Mouse (Mus musculus) heart, postnatal 10 days (tissue): ENCODE data around the gene Scgb1b2. TPM values are rescaled to one million over a fixed set of nuclear protein-coding genes. Genes with fewer than 3 reads are reported as not detected.

Experiments used
- DNase-seq, 2 experiments: peaks; one replicate each; pipeline ENCODE4 v3.0.0; 2021
- intact Hi-C: fragments of 180-260 bp; cut with DNase I; formaldehyde crosslinking; loops from one replicate; pipeline ENCODE4 v1.15.1; 2025
- total RNA-seq, 2 experiments: library from RNA; stranded (reverse); gene quantifications; 2 replicates each; pipeline ENCODE4 v1.2.3; 2021

Scgb1b2 gene
- not detected for total RNA-seq

GRCm38 (mm10) chr7:31291721-31292120 lies at the start of gene Scgb1b2:
Gene Scgb1b2 (minus strand): TSS chr7:31291821.
- no peak for DNase-seq
- intact Hi-C loops = no loop called here

DNA sequence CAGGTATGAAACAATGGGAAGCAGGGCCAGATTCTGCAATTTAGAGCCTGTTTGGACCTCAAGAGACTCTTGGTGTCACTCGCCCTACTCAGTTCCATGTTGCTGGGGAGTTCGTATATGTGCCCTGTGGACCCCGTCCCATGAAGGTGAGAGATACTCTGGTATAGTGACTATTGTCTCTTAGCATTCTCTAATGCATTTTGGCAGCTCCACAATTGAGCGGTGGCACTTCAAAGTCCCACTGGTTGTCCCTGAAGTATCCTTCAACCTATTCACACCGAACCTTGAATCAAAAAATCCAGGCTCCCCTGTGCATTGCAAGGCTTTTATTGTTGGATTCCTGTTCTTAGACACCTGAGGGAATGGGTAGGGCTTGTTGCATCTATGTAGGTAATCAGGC lies 1.4 kb downstream of the Scgb1b2 start, which contains the start of gene Scgb2b2:
Scgb2b2 (plus strand) TSS at position 301 of the 400 bp plus-strand sequence.
- intact Hi-C loops = no loop called here
- no peak for DNase-seq

Other genes with a start within 250 kb of the Scgb1b2 start
- gene Fxyd5, start 249.3 kb downstream of the Scgb1b2 start, total RNA-seq = 10 to 100 TPM; 30.4 to 33.5 TPM
- 1 to 10 TPM; 1.3 to 1.6 TPM for gene Fxyd7, start 240.4 kb downstream of the Scgb1b2 start, total RNA-seq
- 100 to 1,000 TPM; 695 to 726 TPM for gene Fxyd1, start 234.6 kb downstream of the Scgb1b2 start, total RNA-seq
- 1 to 10 TPM; 3.0 to 4.3 TPM for gene Lgi4, start 232.5 kb downstream of the Scgb1b2 start, total RNA-seq
- gene Fxyd3, start 215.1 kb downstream of the Scgb1b2 start, total RNA-seq = 1 to 10 TPM; 2.8 to 5.1 TPM
- gene Hpn, start 176.5 kb downstream of the Scgb1b2 start, total RNA-seq = 1 to 10 TPM; 2.5 to 3.0 TPM
- 10 to 100 TPM; 13.2 to 13.9 TPM for gene Scn1b, start 164.8 kb downstream of the Scgb1b2 start, total RNA-seq
- 10 to 100 TPM; 25.6 to 31.4 TPM for gene Gramd1a, start 135.9 kb downstream of the Scgb1b2 start, total RNA-seq
- gene Scgb2b2, start 1.3 kb downstream of the Scgb1b2 start, total RNA-seq = not detected
- gene Scgb2b3, start 70.3 kb upstream of the Scgb1b2 start, total RNA-seq = not detected
- not detected for gene Scgb1b3, start 83.8 kb upstream of the Scgb1b2 start, total RNA-seq